Mouse (Mus musculus): ENCODE data around the gene Slc12a7. TPM values are rescaled to one million over a fixed set of nuclear protein-coding genes. Genes with fewer than 3 reads are reported as not detected.

The Slc12a7 gene
- total and polyA plus RNA-seq, 2 experiments from 2014 or later: 34.4 to 94.6 TPM

DNA sequence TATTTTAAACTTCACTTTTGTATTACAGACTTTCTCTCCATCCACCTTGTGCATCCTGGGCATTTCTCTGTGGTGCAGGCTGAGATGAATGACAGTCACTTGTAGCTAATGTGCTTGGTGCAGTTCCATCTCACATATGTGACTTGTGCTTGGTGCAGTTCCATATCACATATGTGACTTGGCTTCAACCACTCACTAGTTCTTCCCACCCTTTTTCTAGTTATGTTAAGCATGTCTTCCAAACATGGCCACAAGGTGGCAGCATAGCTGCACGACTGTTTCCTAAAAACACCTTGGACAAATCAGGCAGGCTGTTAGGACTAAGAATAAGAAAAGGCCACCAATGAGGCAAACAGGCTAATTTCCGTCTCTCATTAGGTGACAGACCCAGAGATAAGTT is 14.7 kb upstream of the Slc12a7 start:
- no peaks in the 10 kb centered on the region for H3K36me3 ChIP-seq (replicated peaks; ENCODE audit: control insufficient read depth, insufficient read depth, low read length)
- H3K9me3 ChIP-seq (replicated peaks; ENCODE audit: control insufficient read depth, low read length): no peaks in the 10 kb centered on the region
- peak; percentile 44; the same call in 1 of the 2 replicates for ATAC-seq (ENCODE audit: insufficient read depth, low read depth)
- 1% methylated on average over 2 of the region's 2 CpGs for WGBS
- H3K4me3 ChIP-seq (ENCODE audit: low read depth, low read length): no peak overlapping the region
- TF ChIP-seq EP300 (IDR thresholded peaks at IDR 0.05; ENCODE audit: low read depth) (no peak), CTCF (IDR thresholded peaks at IDR 0.05; ENCODE audit: low read depth) (peak; percentile 97)
- H3K4me2 ChIP-seq (ENCODE audit: low read depth, low read length): no peak overlapping the region
- no peak overlapping the region for H3K27ac ChIP-seq (ENCODE audit: low read depth)
- H3K4me1 ChIP-seq (ENCODE audit: control insufficient read depth, insufficient read depth): peaks cover 6% of the 10 kb centered on the region; the same call in 1 of the 2 replicates
- DNase-seq (ENCODE audit: low spot score): peak; percentile 82
- H3K27me3 ChIP-seq (ENCODE audit: control insufficient read depth, insufficient read depth, low read length): no peaks in the 10 kb centered on the region
- no peak overlapping the region for H3K9ac ChIP-seq (replicated peaks; ENCODE audit: low read depth, low read length)

DNA sequence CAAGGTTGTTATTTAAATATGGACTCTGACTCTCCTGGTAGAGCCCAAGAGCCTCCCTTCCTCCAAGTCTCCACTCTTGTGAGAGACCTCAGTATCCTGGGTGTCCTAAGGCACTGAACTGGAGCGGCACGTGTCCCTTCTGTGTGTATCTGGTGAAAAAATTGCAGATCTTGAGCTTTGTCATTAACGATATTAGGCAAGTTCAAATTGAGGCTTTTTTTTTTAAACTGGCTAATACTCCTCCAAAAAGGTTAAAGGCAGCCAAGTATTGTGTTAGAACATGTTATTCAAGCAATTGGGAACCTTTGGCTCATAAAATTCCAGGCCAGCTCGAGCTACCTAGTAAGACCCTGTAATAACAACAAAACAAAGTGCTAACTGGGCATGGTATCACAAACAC is 12.7 kb upstream of the Slc12a7 start:
- WGBS: 80% methylated on average over 4 of the region's 4 CpGs
- Histone ChIP-seq H3K36me3 (replicated peaks; ENCODE audit: control insufficient read depth, insufficient read depth, low read length) (no peaks in the 10 kb centered on the region), H3K4me3 (ENCODE audit: low read depth, low read length) (no peak overlapping the region), H3K4me2 (ENCODE audit: low read depth, low read length) (no peak overlapping the region), H3K9ac (replicated peaks; ENCODE audit: low read depth, low read length) (no peak overlapping the region), H3K9me3 (replicated peaks; ENCODE audit: control insufficient read depth, low read length) (no peaks in the 10 kb centered on the region), H3K27ac (ENCODE audit: low read depth) (no peak overlapping the region), H3K27me3 (ENCODE audit: control insufficient read depth, insufficient read depth, low read length) (no peaks in the 10 kb centered on the region), H3K4me1 (ENCODE audit: control insufficient read depth, insufficient read depth) (peaks cover 6% of the 10 kb centered on the region; the same call in 1 of the 2 replicates)
- DNase-seq (ENCODE audit: low spot score): no peak
- TF ChIP-seq CTCF (IDR thresholded peaks at IDR 0.05; ENCODE audit: low read depth) (no peak), EP300 (IDR thresholded peaks at IDR 0.05; ENCODE audit: low read depth) (no peak)
- no peak for ATAC-seq (ENCODE audit: insufficient read depth, low read depth)

DNA sequence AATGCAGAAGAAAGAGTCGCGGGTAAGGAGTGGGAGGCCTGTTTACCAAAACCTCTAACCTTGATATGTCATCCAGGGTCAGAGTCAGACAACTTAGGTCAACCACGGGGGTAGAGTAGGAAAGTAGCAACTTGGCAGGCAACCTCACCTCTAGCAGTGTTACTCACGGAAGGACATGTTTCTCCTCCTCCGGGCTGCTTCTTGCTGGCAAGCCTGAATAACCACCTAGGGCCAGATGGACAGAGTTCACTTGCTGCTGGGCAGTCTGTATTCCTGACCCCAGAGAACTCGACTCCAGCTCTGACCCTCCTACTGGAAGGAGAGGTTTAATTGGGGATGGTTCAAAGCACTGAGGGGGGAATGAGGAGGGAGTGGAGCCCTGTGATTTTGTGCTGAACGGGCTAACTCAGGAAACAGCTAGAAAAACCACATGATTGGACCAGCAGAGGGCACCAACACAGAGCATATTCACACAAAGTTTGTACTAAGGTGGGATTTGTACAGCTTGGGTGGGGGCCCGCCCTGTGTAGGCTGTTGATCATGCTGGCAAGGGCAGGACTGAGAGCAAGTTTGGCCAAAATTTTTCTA is 9.7 kb upstream of the Slc12a7 start:
- DNase-seq (ENCODE audit: low spot score): peak; percentile 51
- WGBS: 31% methylated on average over 8 of the region's 8 CpGs
- H3K4me3 ChIP-seq (ENCODE audit: low read depth, low read length): no peak overlapping the region
- no peaks in the 10 kb centered on the region for H3K36me3 ChIP-seq (replicated peaks; ENCODE audit: control insufficient read depth, insufficient read depth, low read length)
- ATAC-seq (ENCODE audit: insufficient read depth, low read depth): peak; percentile 57; the same call in 1 of the 2 replicates
- H3K27me3 ChIP-seq (ENCODE audit: control insufficient read depth, insufficient read depth, low read length): no peaks in the 10 kb centered on the region
- no peak overlapping the region for H3K4me2 ChIP-seq (ENCODE audit: low read depth, low read length)
- H3K9me3 ChIP-seq (replicated peaks; ENCODE audit: control insufficient read depth, low read length): no peaks in the 10 kb centered on the region
- no peak overlapping the region for H3K9ac ChIP-seq (replicated peaks; ENCODE audit: low read depth, low read length)
- peak; percentile 71 for TF ChIP-seq CTCF (IDR thresholded peaks at IDR 0.05; ENCODE audit: low read depth)
- TF ChIP-seq EP300 (IDR thresholded peaks at IDR 0.05; ENCODE audit: low read depth): no peak
- no peak overlapping the region for H3K27ac ChIP-seq (ENCODE audit: low read depth)
- H3K4me1 ChIP-seq (ENCODE audit: control insufficient read depth, insufficient read depth): peaks cover 6% of the 10 kb centered on the region; the same call in 1 of the 2 replicates

DNA sequence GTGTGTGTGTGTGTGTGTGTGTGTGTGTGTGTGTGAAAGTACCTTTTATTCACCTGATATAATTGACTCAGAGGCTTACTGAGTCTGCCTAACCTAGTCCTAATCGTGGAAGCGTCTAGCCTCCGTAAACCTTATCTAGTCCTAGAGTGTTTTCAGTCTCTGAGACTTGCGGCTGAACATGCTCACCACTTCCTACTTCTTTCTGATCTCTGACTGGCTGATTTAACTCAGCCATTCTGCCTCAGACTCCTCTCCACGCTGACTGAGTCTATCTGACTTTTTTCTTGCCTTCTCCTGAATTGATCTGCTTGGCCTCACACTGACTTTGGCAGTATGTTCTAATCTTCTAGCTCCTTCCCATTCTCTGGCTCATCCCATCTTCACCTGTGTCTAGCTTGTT is 7.6 kb upstream of the Slc12a7 start:
- Histone ChIP-seq H3K4me3 (ENCODE audit: low read depth, low read length) (no peak overlapping the region), H3K27me3 (ENCODE audit: control insufficient read depth, insufficient read depth, low read length) (no peaks in the 10 kb centered on the region), H3K4me2 (ENCODE audit: low read depth, low read length) (no peak overlapping the region), H3K9ac (replicated peaks; ENCODE audit: low read depth, low read length) (no peak overlapping the region), H3K27ac (ENCODE audit: low read depth) (no peak overlapping the region), H3K4me1 (ENCODE audit: control insufficient read depth, insufficient read depth) (peaks cover 23% of the 10 kb centered on the region), H3K9me3 (replicated peaks; ENCODE audit: control insufficient read depth, low read length) (no peaks in the 10 kb centered on the region), H3K36me3 (replicated peaks; ENCODE audit: control insufficient read depth, insufficient read depth, low read length) (no peaks in the 10 kb centered on the region)
- TF ChIP-seq CTCF (IDR thresholded peaks at IDR 0.05; ENCODE audit: low read depth) (no peak), EP300 (IDR thresholded peaks at IDR 0.05; ENCODE audit: low read depth) (no peak)
- WGBS: 20% methylated on average over 5 of the region's 5 CpGs
- DNase-seq (ENCODE audit: low spot score) (no peak), ATAC-seq (ENCODE audit: insufficient read depth, low read depth) (no peak)

DNA sequence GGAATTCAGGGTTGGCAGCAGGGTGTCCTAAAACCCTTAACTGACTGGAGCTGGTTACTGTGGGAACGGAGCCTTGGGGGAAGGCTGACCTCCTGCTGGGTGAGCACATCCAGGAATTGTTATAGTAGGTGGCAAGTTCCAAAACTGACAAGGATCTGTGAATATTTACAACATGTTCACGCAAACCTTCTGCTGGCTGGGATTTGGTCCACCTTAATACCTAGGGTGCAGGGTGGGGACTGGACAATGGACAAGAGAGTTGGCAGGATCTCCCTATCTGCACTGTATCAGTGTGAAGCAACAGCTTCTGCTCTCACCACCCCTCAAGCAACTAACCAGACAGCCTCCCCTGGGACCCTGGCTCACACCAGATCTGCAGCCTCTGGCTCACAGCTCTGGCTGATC is 5.3 kb upstream of the Slc12a7 start:
- TF ChIP-seq EP300 (IDR thresholded peaks at IDR 0.05; ENCODE audit: low read depth): no peak
- no peaks in the 10 kb centered on the region for H3K36me3 ChIP-seq (replicated peaks; ENCODE audit: control insufficient read depth, insufficient read depth, low read length)
- H3K4me2 ChIP-seq (ENCODE audit: low read depth, low read length): no peak overlapping the region
- DNase-seq (ENCODE audit: low spot score) (no peak), ATAC-seq (ENCODE audit: insufficient read depth, low read depth) (no peak; the same call in 1 of the 2 replicates)
- no peaks in the 10 kb centered on the region for H3K27me3 ChIP-seq (ENCODE audit: control insufficient read depth, insufficient read depth, low read length)
- WGBS: 42% methylated on average over 2 of the region's 2 CpGs
- H3K4me3 ChIP-seq (ENCODE audit: low read depth, low read length): no peak overlapping the region
- no peaks in the 10 kb centered on the region for H3K9me3 ChIP-seq (replicated peaks; ENCODE audit: control insufficient read depth, low read length)
- H3K4me1 ChIP-seq (ENCODE audit: control insufficient read depth, insufficient read depth): peaks cover 24% of the 10 kb centered on the region
- H3K9ac ChIP-seq (replicated peaks; ENCODE audit: low read depth, low read length): no peak overlapping the region
- H3K27ac ChIP-seq (ENCODE audit: low read depth): no peak overlapping the region

DNA sequence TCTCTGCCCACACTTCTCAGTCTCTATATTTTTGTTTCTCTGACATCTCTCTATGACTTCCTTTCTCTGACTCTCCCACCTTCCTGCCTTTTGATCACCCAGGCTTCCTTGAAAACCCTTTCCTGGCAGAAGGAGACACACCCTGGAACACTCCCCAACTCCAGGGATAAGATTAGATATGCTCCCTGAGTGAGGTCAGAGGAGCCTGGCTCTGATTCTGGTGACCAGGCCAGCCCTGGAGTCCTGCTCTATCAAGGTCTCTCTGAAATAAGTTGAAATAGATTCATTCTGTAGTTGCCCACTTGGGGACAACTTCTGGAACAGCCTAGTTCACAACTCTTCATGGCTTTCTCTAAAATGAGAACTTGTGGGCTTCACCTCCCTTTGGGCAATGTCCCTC is 4.3 kb upstream of the Slc12a7 start:
- Histone ChIP-seq H3K9ac (replicated peaks; ENCODE audit: low read depth, low read length) (no peak overlapping the region), H3K4me2 (ENCODE audit: low read depth, low read length) (no peak overlapping the region), H3K4me1 (ENCODE audit: control insufficient read depth, insufficient read depth) (peaks cover 29% of the 10 kb centered on the region), H3K27ac (ENCODE audit: low read depth) (no peak overlapping the region), H3K4me3 (ENCODE audit: low read depth, low read length) (no peak overlapping the region), H3K27me3 (ENCODE audit: control insufficient read depth, insufficient read depth, low read length) (no peaks in the 10 kb centered on the region), H3K36me3 (replicated peaks; ENCODE audit: control insufficient read depth, insufficient read depth, low read length) (no peaks in the 10 kb centered on the region), H3K9me3 (replicated peaks; ENCODE audit: control insufficient read depth, low read length) (no peaks in the 10 kb centered on the region)
- TF ChIP-seq EP300 (IDR thresholded peaks at IDR 0.05; ENCODE audit: low read depth) (no peak), CTCF (IDR thresholded peaks at IDR 0.05; ENCODE audit: low read depth) (no peak)
- ATAC-seq (ENCODE audit: insufficient read depth, low read depth) (no peak), DNase-seq (ENCODE audit: low spot score) (no peak)

Measured in heart, postnatal 0 days (tissue).